Mouse (Mus musculus) stomach, embryonic 14.5 days (tissue): Measurements from ENCODE around the gene Trex1. TPM values are rescaled to one million over a fixed set of nuclear protein-coding genes. Genes with fewer than 3 reads are reported as not detected.
A peak's percentile ranks its signal among the peaks of the same experiment; 100 is the strongest.

ENCODE experiments used
- ATAC-seq: fragments of 200-750 bp; cut with Nextera tagmentation; 2 replicates; pipeline ENCODE4 v1.8.0; 2017; ENCODE audit warnings: low read depth, moderate TSS enrichment; ENCODE audit not compliant: insufficient number of reproducible peaks, insufficient read depth, low FRiP score
- H3K27ac ChIP-seq: fragments of 300-500 bp; sonication (generic); 2 replicates; pipeline ENCODE4 v1.5.1; 2014; ENCODE audit warnings: mild to moderate bottlenecking, low read length, moderate library complexity, mixed read lengths
- H3K27me3 ChIP-seq: fragments of 300-500 bp; sonication (generic); 2 replicates; pipeline ENCODE4 v1.6.1; 2014; ENCODE audit warnings: low read length, control low read depth, mixed read lengths; ENCODE audit not compliant: control insufficient read depth, insufficient read depth
- H3K36me3 ChIP-seq: fragments of 300-500 bp; sonication (generic); 2 replicates; pipeline ENCODE4 v1.6.1; 2014; ENCODE audit warnings: mild to moderate bottlenecking, control low read depth, low read length, moderate library complexity, mixed read lengths; ENCODE audit not compliant: control insufficient read depth, insufficient read depth
- H3K4me1 ChIP-seq: fragments of 300-500 bp; sonication (generic); 2 replicates; pipeline ENCODE4 v1.6.1; 2014; ENCODE audit warnings: low read length, control low read depth, mixed read lengths; ENCODE audit not compliant: control insufficient read depth, insufficient read depth
- H3K4me2 ChIP-seq: fragments of 300-500 bp; sonication (generic); replicated peaks from 2 replicates; pipeline ENCODE4 v1.6.1; 2014; ENCODE audit warnings: low read depth, low read length, control low read depth
- H3K4me3 ChIP-seq: fragments of 300-500 bp; sonication (generic); 2 replicates; pipeline ENCODE4 v1.5.1; 2014; ENCODE audit warnings: low read depth, low read length, control low read depth
- H3K9ac ChIP-seq: fragments of 300-500 bp; sonication (generic); replicated peaks from 2 replicates; pipeline ENCODE4 v1.6.1; 2014; ENCODE audit warnings: low read depth, mild to moderate bottlenecking, control low read depth, low read length, moderate library complexity, mixed read lengths
- H3K9me3 ChIP-seq: fragments of 300-500 bp; sonication (generic); 2 replicates; pipeline ENCODE4 v1.6.1; 2016; ENCODE audit warnings: low read depth, low read length, control low read depth; ENCODE audit not compliant: control insufficient read depth
- WGBS: fragments of 180-500 bp; shearing (Covaris S2); extraction: QIAGEN DNeasy Blood & Tissue Kit; methylation state at CpG from one replicate; pipeline ENCODE4 v1.1.7; 2014; 5-methylcytosine and 5-hydroxymethylcytosine counted together
- polyA plus RNA-seq: library from polyadenylated mRNA; unstranded; fragments of >200 nt; fragmentation: Nextera tagmentation; extraction: Ambion mirVana; gene quantifications from 2 replicates; pipeline ENCODE4 v1.2.1, GENCODE M21; 2014

Trex1 gene
- polyA plus RNA-seq, 1 experiment from 2014 or later, result 12.2 TPM

GRCm38 (mm10) chr9:109081749-109082123 is 22.2 kb upstream of the Trex1 start:
- H3K27ac ChIP-seq, result peak overlapping the region; percentile 50; the same call in 1 of the 2 replicates

GRCm38 (mm10) chr9:109080516-109080915 is 21.0 kb upstream of the Trex1 start:
- 0 out of 2 replicates have a peak overlapping the region, but pooled peaks have one; percentile 54 for H3K4me2 ChIP-seq
- peaks cover 16% of the 10 kb centered on the region; the same call in 1 of the 2 replicates for H3K4me1 ChIP-seq
- H3K9me3 ChIP-seq, result no peaks in the 10 kb centered on the region
- H3K4me3 ChIP-seq, result no peak overlapping the region
- H3K36me3 ChIP-seq, result peaks cover 4% of the 10 kb centered on the region
- H3K9ac ChIP-seq, result no peak overlapping the region
- WGBS, result 92% methylated on average over 3 of the region's 3 CpGs
- no peak overlapping the region for H3K27ac ChIP-seq
- ATAC-seq, result no peak
- H3K27me3 ChIP-seq, result no peaks in the 10 kb centered on the region

More at GRCm38 (mm10) chr9:109081749-109082123, 22.2 kb upstream of the Trex1 start:
- H3K9ac ChIP-seq, result peak overlapping the region; percentile 72
- no peaks in the 10 kb centered on the region for H3K9me3 ChIP-seq
- peak overlapping the region; percentile 74 for H3K4me3 ChIP-seq
- peaks cover 16% of the 10 kb centered on the region; the same call in 1 of the 2 replicates for H3K4me1 ChIP-seq
- no peaks in the 10 kb centered on the region for H3K27me3 ChIP-seq
- peaks cover 4% of the 10 kb centered on the region for H3K36me3 ChIP-seq
- 5% methylated on average over 11 of the region's 11 CpGs for WGBS
- H3K4me2 ChIP-seq, result peak overlapping the region; percentile 54
- no peak for ATAC-seq

- H3K36me3 ChIP-seq, result peaks cover 27% of the 10 kb centered on the region
- peak within 1 kb of the TSS; percentile 53; the same call in 1 of the 2 replicates for H3K27ac ChIP-seq
- WGBS, result under 1% methylated on average over 57 of the region's 57 CpGs
- no peaks in the 10 kb centered on the region for H3K9me3 ChIP-seq
- peaks cover 14% of the 10 kb centered on the region for H3K4me1 ChIP-seq
- H3K9ac ChIP-seq, result peak within 1 kb of the TSS; percentile 79
- no peaks in the 10 kb centered on the region for H3K27me3 ChIP-seq
- ATAC-seq, result peak; percentile 97
- H3K4me3 ChIP-seq, result peak within 1 kb of the TSS; percentile 83
- peak within 1 kb of the TSS; percentile 96 for H3K4me2 ChIP-seq
Measured at GRCm38 (mm10) chr9:109073661-109074573, 14.4 kb upstream of the Trex1 start, which contains the start of gene Atrip. TSS of gene Atrip (minus strand) at chr9:109074124.

GRCm38 (mm10) chr9:109068095-109068735 is 8.7 kb upstream of the Trex1 start:
- Histone ChIP-seq H3K9ac (no peak overlapping the region), H3K4me3 (no peak overlapping the region), H3K27me3 (no peaks in the 10 kb centered on the region), H3K27ac (no peak overlapping the region), H3K9me3 (no peaks in the 10 kb centered on the region), H3K4me2 (no peak overlapping the region), H3K36me3 (peaks cover 73% of the 10 kb centered on the region), H3K4me1 (peaks cover 9% of the 10 kb centered on the region)
- no peak for ATAC-seq
- WGBS, result 98% methylated on average over 3 of the region's 3 CpGs

GRCm38 (mm10) chr9:109060898-109061295 is 1.4 kb upstream of the Trex1 start:
- Histone ChIP-seq H3K4me3 (no peak overlapping the region), H3K36me3 (peaks cover 54% of the 10 kb centered on the region), H3K27me3 (no peaks in the 10 kb centered on the region), H3K27ac (no peak overlapping the region), H3K4me1 (peaks cover 3% of the 10 kb centered on the region; the same call in 1 of the 2 replicates), H3K9me3 (no peaks in the 10 kb centered on the region), H3K9ac (no peak overlapping the region), H3K4me2 (no peak overlapping the region)
- 89% methylated on average over 5 of the region's 5 CpGs for WGBS
- ATAC-seq, result no peak

GRCm38 (mm10) chr9:109060184-109060897 is 807 bp upstream of the Trex1 start:
- Histone ChIP-seq H3K9me3 (no peaks in the 10 kb centered on the region), H3K4me3 (no peak overlapping the region), H3K4me1 (peaks cover 6% of the 10 kb centered on the region; the same call in 1 of the 2 replicates), H3K27me3 (no peaks in the 10 kb centered on the region), H3K36me3 (peaks cover 48% of the 10 kb centered on the region), H3K4me2 (no peak overlapping the region), H3K9ac (no peak overlapping the region; the same call in 1 of the 2 replicates), H3K27ac (no peak overlapping the region; the same call in 1 of the 2 replicates)
- WGBS, result 89% methylated on average over 16 of the region's 16 CpGs
- no peak for ATAC-seq

GRCm38 (mm10) chr9:109058006-109058765 is 1.3 kb downstream of the Trex1 start:
- WGBS, result 92% methylated on average over 19 of the region's 19 CpGs
- Histone ChIP-seq H3K4me2 (no peak overlapping the region), H3K4me1 (peaks cover 10% of the 10 kb centered on the region; the same call in 1 of the 2 replicates), H3K27me3 (no peaks in the 10 kb centered on the region), H3K9ac (no peak overlapping the region), H3K4me3 (0 out of 2 replicates have a peak overlapping the region, but pooled peaks have one; percentile 26), H3K9me3 (no peaks in the 10 kb centered on the region), H3K36me3 (peaks cover 32% of the 10 kb centered on the region), H3K27ac (peak overlapping the region; percentile 67; the same call in 1 of the 2 replicates)
- no peak for ATAC-seq
